Mouse (Mus musculus) lung, embryonic 16.5 days (tissue): ENCODE results near the gene Naa38. TPM values are rescaled to one million over a fixed set of nuclear protein-coding genes. Genes with fewer than 3 reads are reported as not detected.

Experiments
- ATAC-seq: fragments of 200-750 bp; cut with Nextera tagmentation; 2 replicates; pipeline ENCODE4 v1.8.0; 2017; ENCODE audit warnings: low read depth, mild to moderate bottlenecking, moderate library complexity
- H3K27ac ChIP-seq: fragments of 300-500 bp; sonication (generic); 2 replicates; pipeline ENCODE4 v1.5.1; 2014; ENCODE audit warnings: mild to moderate bottlenecking, control low read depth, low read length
- H3K27me3 ChIP-seq: fragments of 300-500 bp; sonication (generic); 2 replicates; pipeline ENCODE4 v1.6.1; 2014; ENCODE audit warnings: low read depth, low read length, mixed read lengths; ENCODE audit not compliant: control insufficient read depth, insufficient read depth
- H3K36me3 ChIP-seq: fragments of 300-500 bp; sonication (generic); 2 replicates; pipeline ENCODE4 v1.6.1; 2014; ENCODE audit warnings: low read length; ENCODE audit not compliant: control insufficient read depth, insufficient read depth
- H3K4me1 ChIP-seq: fragments of 300-500 bp; sonication (generic); replicated peaks from 2 replicates; pipeline ENCODE4 v1.6.1; 2014; ENCODE audit warnings: low read length, mixed read lengths; ENCODE audit not compliant: control insufficient read depth, insufficient read depth
- H3K4me2 ChIP-seq: fragments of 300-500 bp; sonication (generic); 2 replicates; pipeline ENCODE4 v1.6.1; 2014; ENCODE audit warnings: low read depth, low read length, control low read depth
- H3K4me3 ChIP-seq: fragments of 300-500 bp; sonication (generic); 2 replicates; pipeline ENCODE4 v1.5.1; 2014; ENCODE audit warnings: mild to moderate bottlenecking, low read length, control low read depth
- H3K9ac ChIP-seq: fragments of 300-500 bp; sonication (generic); 2 replicates; pipeline ENCODE4 v1.6.1; 2014; ENCODE audit warnings: low read length, control low read depth
- H3K9me3 ChIP-seq: fragments of 300-500 bp; sonication (generic); 2 replicates; pipeline ENCODE4 v1.6.1; 2016; ENCODE audit warnings: low read length; ENCODE audit not compliant: control insufficient read depth
- WGBS: fragments of 180-500 bp; shearing (Covaris S2); extraction: QIAGEN DNeasy Blood & Tissue Kit; methylation state at CpG from one replicate; pipeline ENCODE4 v1.1.7; 2014; 5-methylcytosine and 5-hydroxymethylcytosine counted together
- polyA plus RNA-seq: library from polyadenylated mRNA; unstranded; fragments of >200 nt; fragmentation: Nextera tagmentation; extraction: Ambion mirVana; gene quantifications from 2 replicates; pipeline ENCODE4 v1.2.1, GENCODE M21; 2015

Naa38 gene
- polyA plus RNA-seq, 1 experiment from 2014 or later: 165 TPM

GRCm38 (mm10) chr11:69415668-69416451, 20.6 kb downstream of the Naa38 start:
- Histone ChIP-seq H3K4me2 (peak overlapping the region; percentile 96), H3K9ac (peak overlapping the region; percentile 83), H3K4me1 (peaks cover 60% of the 10 kb centered on the region), H3K36me3 (peaks cover 5% of the 10 kb centered on the region), H3K27ac (peak overlapping the region; percentile 99), H3K9me3 (no peaks in the 10 kb centered on the region), H3K4me3 (peak overlapping the region; percentile 66), H3K27me3 (peaks cover 2% of the 10 kb centered on the region; the same call in 1 of the 2 replicates)
- WGBS: 0% methylated on average over 16 of the region's 25 CpGs
- ATAC-seq: peak; percentile 23

- Histone ChIP-seq H3K36me3 (peaks cover 5% of the 10 kb centered on the region), H3K27me3 (peaks cover 8% of the 10 kb centered on the region; the same call in 1 of the 2 replicates), H3K9ac (peak overlapping the region; percentile 42), H3K27ac (peak overlapping the region; percentile 99), H3K4me2 (peak overlapping the region; percentile 96), H3K4me3 (peak overlapping the region; percentile 66), H3K4me1 (peaks cover 66% of the 10 kb centered on the region), H3K9me3 (no peaks in the 10 kb centered on the region)
- no peak for ATAC-seq
- under 1% methylated on average over 4 of the region's 4 CpGs for WGBS
Measured at GRCm38 (mm10) chr11:69416509-69416908, 21.2 kb downstream of the Naa38 start.

DNA sequence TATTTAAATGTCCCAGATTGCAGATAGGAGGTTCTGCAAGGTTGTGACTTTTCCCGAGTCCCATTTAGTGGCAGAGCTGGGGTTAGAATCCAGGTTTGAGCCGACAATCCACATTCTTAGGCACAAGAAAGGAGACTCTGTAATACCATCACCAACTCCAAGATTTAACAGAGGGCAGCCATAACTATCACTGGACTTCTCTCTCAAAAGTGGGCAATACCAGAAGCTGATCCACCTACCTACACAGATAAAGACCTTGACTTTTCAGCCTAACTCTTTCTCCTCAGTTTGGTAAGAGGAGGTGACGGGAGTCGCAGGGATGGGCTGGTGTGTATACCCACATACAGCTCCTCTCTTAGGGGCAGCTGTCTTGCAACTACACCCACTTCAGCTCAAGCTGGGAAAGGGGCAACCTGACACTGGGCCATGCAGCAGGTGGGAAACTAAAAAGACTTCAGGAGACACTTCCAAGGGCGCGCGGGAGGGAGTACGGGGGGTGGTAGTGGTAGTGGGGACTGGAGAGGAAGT, 21.7 kb downstream of the Naa38 start:
- Histone ChIP-seq H3K27ac (peak overlapping the region; percentile 99), H3K9ac (peak overlapping the region; percentile 53), H3K4me3 (peak overlapping the region; percentile 66), H3K36me3 (peaks cover 5% of the 10 kb centered on the region), H3K4me1 (peaks cover 63% of the 10 kb centered on the region), H3K27me3 (peaks cover 8% of the 10 kb centered on the region; the same call in 1 of the 2 replicates), H3K4me2 (peak overlapping the region; percentile 96), H3K9me3 (no peaks in the 10 kb centered on the region)
- 8% methylated on average over 8 of the region's 8 CpGs for WGBS
- no peak for ATAC-seq

GRCm38 (mm10) chr11:69417449-69418384, 22.4 kb downstream of the Naa38 start:
- H3K9me3 ChIP-seq: no peaks in the 10 kb centered on the region
- peak overlapping the region; percentile 73 for H3K9ac ChIP-seq
- ATAC-seq: peak; percentile 51
- WGBS: under 1% methylated on average over 39 of the region's 39 CpGs
- H3K4me2 ChIP-seq: peak overlapping the region; percentile 96
- peaks cover 56% of the 10 kb centered on the region for H3K4me1 ChIP-seq
- H3K4me3 ChIP-seq: peak overlapping the region; percentile 66
- peaks cover 3% of the 10 kb centered on the region for H3K36me3 ChIP-seq
- peaks cover 8% of the 10 kb centered on the region; the same call in 1 of the 2 replicates for H3K27me3 ChIP-seq
- peak overlapping the region; percentile 99 for H3K27ac ChIP-seq

DNA sequence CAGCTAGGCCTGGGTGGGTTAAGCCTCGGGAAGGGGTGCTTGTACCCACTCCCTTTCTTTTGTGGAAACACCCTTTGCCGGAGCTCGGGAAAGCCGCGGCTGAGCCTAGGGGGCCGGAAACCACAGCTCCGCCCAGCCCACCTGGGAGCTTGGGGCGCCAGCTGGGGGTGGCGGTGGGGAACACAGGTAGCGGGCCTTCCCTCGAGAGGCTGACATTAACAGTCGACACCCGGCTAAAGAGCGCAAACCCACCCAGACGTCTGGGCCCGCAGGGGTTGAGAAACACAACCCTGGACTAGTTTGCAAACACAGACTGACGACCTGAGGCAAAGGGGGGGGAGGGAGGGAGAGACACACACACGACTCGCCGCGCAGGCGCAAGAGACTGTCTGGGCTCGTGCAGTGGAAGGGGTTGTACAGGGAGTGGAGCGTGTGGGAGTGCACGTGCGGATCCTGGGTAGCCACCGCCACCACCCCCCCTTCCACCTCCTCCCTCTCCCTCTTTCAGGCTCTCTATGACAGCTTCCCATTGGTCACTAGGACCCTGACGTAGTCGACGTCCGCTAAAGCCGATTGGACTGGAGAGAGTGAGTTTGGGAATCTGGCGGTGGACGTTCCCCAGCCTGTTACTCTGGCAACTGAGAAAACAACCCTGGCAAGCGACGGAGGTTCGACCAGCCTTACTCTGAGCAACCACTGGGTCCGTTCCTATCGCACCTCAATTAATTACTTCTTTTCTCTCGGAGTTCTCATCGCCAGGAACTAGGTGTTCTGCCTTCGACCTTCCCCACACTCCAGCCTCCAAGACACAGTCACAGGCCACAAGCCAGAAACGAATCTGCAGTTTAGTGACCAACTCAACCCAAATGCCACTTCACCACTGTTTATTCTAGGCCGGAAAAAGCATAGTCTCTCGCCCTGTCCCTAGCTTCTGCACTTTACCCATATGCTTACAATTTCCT, 23.5 kb downstream of the Naa38 start:
- peak; percentile 87 for ATAC-seq
- H3K27ac ChIP-seq: peak overlapping the region; percentile 99
- no peaks in the 10 kb centered on the region for H3K36me3 ChIP-seq
- WGBS: under 1% methylated on average over 45 of the region's 45 CpGs
- peak overlapping the region; percentile 66 for H3K4me3 ChIP-seq
- H3K4me2 ChIP-seq: peak overlapping the region; percentile 96
- H3K9me3 ChIP-seq: no peaks in the 10 kb centered on the region
- peak overlapping the region; percentile 73 for H3K9ac ChIP-seq
- H3K4me1 ChIP-seq: peaks cover 46% of the 10 kb centered on the region
- peaks cover 8% of the 10 kb centered on the region; the same call in 1 of the 2 replicates for H3K27me3 ChIP-seq

DNA sequence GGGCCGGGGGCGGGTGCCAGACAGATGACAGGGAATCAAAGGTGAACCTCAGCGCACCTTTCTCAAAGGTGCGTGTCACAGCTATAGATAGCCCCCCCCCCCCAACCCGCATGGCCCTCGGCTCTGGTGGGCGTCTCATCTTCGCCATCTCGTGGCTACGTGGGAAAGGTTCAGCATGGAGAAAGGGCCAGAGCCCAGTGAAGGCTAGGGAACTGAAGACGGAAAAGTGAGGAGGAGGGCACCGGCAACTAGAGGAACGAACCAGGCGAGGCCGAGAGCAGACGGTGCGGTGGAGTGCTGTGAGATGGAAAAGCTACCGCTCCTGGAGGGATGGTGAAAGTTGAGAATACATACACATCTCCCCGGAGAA, 24.1 kb downstream of the Naa38 start:
- no peak for ATAC-seq
- Histone ChIP-seq H3K4me2 (peak overlapping the region; percentile 96), H3K9me3 (no peaks in the 10 kb centered on the region), H3K36me3 (no peaks in the 10 kb centered on the region), H3K27ac (peak overlapping the region; percentile 93), H3K4me3 (peak overlapping the region; percentile 56), H3K27me3 (peaks cover 8% of the 10 kb centered on the region; the same call in 1 of the 2 replicates), H3K4me1 (peaks cover 39% of the 10 kb centered on the region), H3K9ac (peak overlapping the region; percentile 58)
- WGBS: under 1% methylated on average over 19 of the region's 19 CpGs

DNA sequence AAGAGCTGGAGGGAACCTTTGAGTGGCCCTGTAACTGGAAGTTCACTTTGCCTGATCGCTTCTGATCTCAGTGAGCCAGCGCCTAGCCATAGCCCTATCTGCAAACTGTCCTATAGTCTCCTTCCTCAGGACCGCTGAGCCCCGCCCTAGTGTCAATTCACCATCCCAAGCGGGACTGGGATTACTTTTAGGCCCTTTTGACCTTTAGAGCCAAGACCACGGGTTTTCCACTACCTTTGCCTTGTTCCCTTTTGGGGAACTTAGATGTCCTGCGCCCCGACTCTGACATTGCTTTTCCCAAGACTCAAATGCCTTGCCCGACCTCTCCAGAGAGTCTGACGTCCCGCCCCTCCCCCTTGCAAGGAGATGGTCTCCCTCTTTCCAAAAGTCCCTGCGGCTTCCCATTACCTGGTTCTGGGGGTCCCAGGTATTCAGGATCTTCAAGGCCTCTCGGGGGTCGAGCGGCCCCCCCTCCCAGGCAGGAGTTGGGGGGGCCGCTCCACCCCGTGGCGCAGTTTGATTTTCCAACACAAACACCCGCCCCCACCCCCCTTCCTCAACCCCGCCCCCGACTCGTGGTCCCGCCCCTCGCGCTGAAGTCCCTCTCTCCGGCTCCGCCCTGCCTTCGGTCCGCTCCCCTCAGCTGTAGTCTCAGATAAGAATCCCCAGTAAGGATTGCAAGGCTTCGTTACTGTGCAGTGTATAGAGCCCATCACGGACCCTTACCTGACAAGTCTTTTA, 24.7 kb downstream of the Naa38 start:
- Histone ChIP-seq H3K4me1 (peaks cover 33% of the 10 kb centered on the region), H3K4me2 (peak overlapping the region; percentile 96), H3K27ac (peak overlapping the region; percentile 93), H3K27me3 (peaks cover 8% of the 10 kb centered on the region; the same call in 1 of the 2 replicates), H3K9ac (peak overlapping the region; percentile 58), H3K9me3 (no peaks in the 10 kb centered on the region), H3K36me3 (no peaks in the 10 kb centered on the region), H3K4me3 (peak overlapping the region; percentile 56)
- no peak for ATAC-seq
- WGBS: under 1% methylated on average over 31 of the region's 31 CpGs
